Mouse (Mus musculus) frontal cortex, postnatal 10 days (tissue): ENCODE measurements at regions not wholly inside any gene's neighbourhood (a gene's known extent, or its start where the extent isn't known, plus 50 kb on each side); places are given as distances from the start of the nearest gene placed in this dataset.

Experiments used
- DNase-seq, 2 experiments: peaks; one replicate each; pipeline ENCODE4 v3.0.0; 2022; ENCODE audit warnings: low spot score in 2 of 2, mixed read lengths in 1 of 2

DNA sequence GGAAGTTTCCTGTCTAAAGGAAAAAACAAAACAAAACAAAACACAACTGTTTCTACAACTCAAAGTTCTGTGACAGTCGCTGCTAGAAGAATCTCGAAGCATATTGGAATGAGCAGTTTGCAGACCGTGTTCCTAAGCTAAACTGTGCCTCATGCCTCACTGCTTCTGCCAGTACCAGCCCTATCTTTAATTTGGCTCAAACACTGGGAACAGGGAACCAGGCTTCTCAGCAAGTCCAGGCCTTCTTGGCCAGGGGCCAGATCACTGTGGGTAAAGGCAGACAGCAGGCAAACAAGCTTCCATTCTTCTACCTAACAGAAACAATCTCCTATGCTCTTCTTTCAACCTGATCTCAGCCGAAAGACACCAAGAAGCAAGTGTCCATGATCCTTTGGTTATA lies 56.5 kb downstream of the Tmsb4x start:
- DNase-seq: peak; percentile 18 to 29

DNA sequence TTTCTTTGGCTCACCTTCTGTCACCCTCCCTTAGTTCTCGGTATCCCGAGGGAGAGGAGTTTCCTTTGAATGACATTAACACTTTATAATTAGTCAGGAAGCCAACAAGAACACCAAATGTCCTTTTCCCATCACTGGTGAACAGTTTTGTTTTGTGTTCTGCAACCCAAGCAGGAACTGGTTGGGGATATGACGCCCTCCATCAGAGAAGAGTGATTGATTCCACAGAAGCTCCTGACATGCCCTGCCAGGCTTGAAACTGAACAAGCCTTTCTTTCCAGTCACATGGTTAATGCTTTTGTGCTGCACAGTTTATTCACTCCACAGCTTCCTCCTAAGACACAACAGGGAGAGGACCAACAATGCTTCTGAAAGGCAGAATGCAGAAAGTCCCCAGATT lies 57.8 kb downstream of the Tmsb4x start:
- DNase-seq: no peak

DNA sequence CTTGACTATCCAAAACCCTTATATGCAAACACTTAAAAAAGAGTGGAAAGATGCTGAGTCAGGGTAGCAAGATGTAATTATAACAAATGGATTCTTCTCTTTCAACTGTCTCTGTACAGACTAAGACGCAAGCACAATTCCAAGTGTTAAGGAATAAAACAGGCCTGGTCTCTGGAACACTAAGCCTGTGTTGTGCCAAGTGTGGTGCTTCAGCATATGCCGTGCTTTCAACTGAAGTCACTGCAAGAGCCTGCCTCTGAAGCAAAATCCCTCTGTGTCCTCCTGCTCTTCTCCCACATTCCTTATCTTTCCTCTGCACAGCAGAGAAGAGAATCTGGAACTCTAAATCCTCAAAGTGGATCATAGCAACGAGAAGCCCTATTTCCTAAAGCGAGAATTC lies 59.7 kb downstream of the Tmsb4x start:
- DNase-seq: no peak

DNA sequence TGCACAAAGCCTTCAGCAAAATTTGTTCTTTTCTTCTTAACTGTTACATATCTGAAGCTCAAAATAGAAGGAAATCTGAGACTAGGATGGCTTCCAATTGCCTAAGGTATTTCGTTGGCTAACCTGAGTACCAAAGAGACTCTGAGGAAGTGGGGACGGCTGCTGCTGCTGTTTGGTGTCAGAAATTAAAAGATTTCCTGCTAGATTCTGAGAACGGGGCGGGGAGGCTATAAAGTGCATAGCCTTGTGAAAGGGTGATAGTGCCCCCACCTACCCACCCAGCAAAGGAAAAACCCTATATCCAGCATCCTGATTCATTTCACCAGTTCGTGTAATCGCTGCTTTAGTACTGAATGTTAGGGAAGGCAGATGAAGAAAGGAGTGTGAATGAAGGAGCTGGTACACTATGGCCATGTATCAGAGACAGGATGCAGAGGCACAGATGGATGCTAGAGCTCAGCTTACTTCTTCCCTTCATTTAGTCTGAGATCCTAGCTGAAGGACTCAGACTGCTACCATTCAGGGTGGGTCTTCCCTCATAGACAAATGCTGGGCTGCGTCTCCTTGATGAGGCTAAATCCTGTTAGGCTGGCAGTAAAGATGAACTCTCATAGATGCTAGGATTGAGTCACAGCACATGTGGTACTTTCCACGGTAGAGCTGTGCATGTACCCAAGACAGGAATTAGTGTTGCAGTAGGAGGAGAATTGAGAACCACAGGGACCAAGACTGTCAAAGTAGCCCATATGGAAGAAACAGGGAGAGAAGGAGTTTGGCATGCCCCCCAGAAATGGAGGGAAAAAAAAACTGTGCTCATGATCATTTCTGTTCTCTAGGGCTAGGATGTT lies 62.4 kb downstream of the Tmsb4x start:
- DNase-seq: no peak

DNA sequence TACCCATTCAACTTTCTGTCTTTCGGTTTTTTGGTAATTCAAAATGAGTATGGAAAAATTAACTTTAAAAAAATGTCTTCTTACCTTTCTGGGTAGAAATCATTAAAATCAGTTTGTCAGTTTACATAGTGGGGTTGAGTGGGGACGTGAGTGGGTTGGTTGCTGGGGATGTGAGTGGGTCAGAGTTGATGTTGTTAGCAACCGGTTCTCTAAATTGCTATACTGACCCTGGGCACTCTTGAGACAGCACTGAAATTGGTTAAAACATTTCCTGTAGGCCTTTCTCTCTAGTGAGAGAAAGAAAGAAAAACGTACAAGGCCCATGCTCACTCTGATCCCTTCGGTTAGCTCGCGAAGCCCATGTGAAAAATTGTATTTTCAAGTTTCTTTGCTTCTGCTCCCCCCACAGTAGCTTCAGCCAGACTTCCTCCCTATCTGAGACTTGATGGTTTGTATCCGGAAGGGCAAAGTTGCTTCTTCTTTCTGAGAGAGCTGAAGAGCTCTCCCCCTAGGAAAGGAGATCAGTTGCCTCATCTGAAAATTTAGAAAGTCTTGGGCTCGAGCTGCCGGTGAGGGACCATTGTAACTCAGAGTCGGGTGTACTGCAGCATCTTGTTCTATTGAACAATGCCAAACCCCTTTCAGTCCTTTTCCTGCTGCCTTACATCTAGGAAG lies 63.5 kb downstream of the Tmsb4x start:
- no peak for DNase-seq

DNA sequence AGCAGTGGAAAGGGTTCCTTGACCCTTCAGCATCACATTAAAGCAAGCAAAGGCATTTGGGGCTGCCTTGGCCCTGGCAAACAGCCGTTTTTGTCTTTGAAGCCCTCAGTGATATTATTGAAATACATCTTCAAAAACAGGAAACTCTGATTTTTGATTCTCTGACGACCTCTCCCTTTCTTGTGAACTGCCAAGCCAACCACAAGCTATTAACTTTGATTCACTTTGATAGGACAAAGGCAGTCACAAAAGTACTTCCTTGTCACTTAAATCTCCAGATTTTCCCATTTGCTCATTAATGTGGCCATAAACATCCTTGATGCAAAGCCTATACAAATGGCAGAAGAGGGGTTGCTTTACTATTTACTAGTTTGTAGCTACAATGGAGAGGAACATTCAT lies 70.0 kb downstream of the Tmsb4x start:
- no peak for DNase-seq

DNA sequence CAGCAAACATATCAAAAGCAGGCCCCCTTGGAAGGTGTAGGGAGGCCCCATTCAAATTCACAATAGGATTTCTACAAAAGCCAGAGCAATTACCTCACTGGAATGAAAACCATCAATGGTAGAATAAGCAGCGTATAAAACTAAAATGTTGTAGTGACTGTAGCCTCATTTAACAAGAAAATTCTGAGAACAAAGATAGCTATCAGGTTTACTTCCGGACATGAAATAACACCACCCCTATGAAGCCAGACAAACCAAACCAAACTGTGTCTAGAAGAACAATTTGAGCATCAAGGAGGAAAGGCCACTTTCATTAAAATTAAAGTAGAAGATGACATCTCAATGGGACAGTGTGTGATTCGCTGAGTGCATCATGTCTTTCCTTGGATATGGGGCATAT lies 74.9 kb downstream of the Tmsb4x start:
- DNase-seq: no peak

DNA sequence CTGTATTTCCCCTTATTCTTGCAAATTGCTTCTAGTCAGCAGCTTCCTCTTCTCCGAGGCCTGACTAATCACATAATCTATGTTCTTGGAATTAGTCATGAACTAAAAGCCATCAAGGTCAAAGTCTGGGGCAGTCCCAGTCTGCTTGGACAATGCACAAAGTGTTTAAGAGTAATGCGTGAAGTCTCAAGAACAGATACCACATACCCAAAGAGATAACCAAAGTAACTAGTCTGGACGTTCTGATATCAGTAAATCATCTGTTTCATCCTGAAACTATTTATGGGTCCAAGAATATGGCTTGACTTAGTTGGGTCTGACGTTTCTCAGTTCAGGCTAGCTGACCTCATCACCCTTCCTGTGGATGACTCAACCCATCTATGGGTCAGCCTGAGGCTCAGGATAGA lies 76.1 kb downstream of the Tmsb4x start:
- DNase-seq: no peak

DNA sequence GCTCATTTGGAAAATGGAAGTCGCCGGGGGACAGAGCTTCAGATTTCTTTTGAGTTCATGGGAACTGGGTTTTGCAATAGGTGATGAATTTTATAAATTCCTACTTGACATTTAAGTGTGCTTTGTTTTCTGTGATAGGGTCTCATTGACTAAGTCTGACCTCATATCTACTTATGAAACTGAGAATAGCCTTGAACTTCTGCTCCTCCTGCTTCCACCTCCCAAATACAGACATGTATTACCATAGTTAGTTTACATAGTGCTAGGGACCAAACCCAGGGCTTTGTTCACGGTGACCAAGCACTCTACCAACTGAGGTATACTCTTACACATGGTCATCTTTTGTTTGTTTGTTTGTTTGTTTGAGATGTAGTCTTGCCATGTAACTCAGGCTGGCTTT lies 77.8 kb downstream of the Tmsb4x start:
- DNase-seq: no peak

DNA sequence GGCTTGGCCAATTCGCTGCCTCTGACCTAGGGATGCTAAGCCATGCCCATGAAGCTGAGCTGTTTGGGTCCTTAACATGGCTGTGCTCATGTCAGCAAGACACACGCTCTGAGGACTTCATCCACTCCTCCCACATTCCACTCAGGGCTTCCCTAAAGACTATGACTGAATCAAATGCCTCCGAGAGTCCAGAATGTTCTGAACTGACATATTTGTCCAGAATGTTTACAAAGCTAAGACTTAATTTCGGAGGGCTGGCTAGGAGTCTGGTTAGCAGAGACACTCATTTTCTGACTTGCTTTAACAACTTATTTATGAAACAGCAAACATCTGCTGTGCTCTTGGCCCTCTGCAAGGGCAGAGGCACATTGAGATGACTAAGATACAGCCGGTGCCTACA lies 78.5 kb downstream of the Tmsb4x start:
- no peak for DNase-seq

DNA sequence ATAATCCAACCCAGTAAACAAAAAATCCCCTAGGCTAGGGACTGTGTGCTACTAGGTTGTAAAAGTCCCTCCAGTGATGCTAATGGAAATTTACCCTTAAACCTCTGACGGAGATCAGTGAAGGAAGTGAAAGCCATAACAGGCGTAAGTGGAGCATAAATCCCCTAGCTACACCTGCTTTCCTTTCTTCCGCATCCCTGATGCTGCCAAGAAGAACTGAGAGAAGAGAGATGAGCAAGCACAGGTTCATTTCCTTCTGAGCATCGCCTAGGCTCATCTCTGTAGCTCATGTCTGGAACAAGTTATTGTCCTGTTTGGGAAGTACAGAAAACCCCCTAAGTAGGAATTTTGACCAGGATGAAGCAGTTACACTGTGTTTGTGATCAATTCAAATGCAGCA lies 89.8 kb downstream of the Tmsb4x start:
- no peak for DNase-seq

DNA sequence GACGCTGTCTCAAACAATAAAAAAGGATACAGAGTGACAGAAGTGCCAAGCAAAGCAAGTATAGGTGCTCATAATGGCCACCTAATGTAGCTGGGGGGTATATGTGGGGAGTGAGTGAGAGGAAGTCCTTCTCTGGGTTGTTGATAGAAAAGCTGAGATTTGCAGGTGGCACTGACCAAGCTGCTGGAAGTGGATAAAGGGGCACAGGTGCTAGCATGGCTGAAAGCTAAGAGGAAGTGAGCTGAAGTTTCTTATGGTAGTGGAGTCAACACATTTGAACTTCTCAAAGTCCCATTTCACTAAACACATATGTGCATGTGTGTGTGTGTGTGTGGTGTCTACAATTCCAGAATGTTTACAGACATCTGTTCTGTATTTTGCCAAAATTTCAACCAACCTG lies 94.0 kb downstream of the Tmsb4x start:
- DNase-seq: no peak

DNA sequence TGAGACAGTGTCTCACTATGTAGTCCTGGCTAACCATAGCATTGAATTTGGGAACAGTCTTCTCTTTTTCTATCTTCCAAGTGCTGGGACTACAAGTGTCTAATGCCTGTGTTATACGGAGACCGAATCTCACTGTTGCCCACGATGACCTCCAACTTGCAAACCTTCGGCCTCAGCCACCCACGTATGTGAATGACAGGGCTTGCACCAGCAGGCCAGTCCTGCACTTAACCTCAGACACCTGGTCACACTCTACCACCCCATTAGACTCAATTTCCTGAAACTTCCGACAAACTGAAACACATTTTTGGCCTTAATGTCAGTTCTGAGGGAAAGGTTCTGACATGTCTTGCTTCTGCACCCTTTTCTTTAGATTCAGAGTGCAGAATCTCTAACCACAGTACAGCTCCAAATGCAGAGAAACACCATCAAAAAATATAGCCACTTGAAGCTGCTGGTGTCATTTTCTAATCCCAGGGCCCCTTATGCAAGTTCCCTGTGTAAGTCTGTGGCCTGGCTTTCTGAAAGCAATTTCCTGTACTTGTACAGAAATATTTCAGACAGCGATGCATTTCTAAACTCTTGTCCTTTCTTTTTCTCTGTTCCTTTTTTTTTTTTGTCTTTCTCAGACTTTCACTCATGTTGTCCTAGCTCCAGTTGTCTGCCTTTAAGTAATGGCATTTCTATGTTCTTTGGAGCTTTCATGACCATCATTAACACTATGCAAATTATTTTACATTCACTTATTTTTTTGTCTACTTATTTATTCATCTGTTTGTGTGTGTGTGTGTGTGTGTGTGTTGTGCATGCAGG lies 97.8 kb downstream of the Tmsb4x start:
- no peak for DNase-seq

DNA sequence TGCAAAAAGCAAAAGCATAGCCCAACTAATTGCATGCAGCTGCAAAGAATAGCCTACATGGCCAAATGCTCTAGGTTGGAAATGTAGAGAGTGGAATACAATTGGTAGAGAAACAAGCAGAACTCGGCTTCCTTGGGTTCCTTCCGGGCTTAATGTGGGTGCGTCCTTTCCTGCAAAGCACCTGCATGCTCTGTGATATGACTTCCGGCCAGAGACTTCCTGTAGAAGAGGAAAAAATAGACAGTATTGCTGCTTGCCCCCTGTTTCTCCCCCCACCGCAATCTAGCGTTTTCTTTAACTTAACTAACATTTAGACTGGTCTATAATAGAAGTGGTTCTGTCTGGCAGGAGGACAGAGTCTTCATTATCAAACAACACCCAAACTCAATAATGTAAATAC lies 100.8 kb downstream of the Tmsb4x start:
- no peak for DNase-seq

DNA sequence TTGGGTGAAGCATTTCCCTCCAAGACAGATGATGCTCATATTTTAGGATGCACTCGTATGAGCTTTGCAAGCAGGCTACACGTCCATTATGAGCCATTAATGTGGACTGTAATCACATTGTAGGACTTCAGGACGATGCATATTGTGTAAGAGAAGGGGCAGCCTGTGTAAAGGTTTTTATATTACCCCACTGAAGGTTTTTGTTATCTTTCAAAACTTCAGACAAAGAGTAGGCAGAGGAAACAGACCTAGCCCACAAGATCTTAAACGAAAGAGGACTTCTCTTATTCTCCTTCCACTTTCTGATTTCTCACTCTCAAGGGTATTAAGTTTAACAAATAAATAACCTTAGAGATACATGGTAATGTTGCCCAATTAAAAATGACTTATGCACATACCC lies 101.6 kb downstream of the Tmsb4x start:
- no peak for DNase-seq

DNA sequence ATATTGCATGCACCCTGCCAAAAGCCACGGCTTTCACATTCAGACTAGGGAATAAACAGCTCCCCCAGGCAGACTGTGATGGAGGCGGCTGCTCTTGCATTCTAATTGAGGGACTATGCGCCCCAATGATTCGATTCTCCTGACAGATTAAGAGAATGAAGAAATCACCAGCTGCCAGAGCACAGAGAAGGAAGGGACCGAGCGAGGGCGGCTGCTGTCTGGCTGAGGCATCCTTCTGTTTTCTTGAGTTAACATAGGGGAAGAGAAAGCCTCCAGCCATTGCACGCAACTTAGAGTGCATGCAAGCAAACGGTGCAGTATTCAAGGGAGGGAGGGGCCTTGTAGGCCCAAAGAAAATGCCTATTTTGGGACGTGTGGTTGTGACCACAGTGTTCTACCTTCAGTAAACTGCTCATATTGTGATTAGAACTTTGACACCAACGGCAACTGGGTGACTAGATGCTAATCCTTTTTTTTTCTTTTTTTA lies 103.1 kb downstream of the Tmsb4x start:
- peak; percentile 8 to 12 for DNase-seq

DNA sequence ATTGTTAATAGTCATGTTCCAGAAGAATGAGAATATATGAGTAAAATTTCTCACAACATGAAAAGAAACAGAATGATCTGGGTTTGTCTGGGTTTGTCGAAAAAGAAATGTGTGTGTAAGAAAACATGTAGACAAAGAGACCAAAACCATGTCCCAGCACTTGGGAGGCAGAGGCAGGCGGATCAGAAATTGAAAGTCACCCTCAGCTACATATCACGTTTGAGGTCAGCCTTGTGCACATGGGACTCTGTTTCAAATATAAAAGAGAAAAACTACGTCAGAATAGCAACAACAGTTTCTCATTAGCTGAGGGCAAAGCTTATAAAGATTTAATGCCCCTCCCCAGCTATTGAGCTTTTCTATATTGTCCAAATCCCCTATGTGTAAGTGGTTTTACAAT lies 103.8 kb downstream of the Tmsb4x start:
- DNase-seq: no peak

DNA sequence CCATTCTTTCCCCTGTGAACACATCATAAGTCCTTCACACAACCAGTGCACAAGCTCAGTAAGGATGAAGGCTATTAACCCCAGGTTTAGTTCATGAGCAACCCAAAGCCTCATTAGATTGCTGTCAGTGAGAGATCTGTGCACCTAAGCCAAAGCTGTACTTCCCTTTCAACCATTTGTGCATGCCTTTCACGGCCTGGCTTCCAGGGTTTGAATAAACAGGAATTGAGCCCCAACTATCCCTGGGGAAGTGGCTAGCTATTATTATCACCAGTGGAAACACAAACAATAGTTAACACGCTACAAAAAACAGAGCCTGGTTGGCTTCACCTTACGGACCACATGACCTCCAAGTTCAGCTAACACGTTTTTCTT lies 104.9 kb downstream of the Tmsb4x start:
- DNase-seq: no peak

DNA sequence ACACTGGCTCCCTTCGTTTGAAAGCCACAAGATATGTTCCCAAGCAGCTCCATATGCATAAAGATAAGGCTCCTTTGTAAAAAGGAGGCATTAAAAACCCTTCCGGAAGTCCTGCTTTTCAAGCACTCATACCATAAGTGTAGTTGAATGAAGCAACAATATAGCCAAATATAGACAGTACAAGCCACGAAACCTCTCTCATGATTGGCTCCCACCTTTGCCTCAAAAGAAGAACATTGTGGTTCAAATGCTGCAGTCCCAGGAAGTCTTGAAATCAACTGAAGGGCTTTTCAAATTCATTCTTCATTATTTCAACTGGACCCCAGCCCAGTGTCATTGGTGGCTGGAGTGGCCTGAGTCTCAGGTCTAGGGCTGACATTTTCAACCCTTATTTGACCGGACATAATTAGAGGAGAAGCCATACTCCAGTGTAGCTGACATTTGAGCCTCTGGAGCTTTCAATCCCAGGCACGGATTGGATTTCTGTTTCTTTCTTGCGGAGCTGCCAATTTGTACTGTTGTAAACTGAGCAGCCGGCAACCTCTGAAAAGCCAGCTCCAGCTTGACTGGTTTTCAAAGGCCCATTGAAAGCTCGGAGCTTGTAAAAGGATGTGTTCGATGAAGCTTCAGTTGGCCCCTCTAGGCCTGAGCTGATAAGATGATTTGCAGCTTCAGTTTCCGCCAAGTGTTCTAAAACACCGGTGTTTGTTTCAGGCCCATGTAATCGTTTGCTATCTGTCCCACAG lies 105.4 kb downstream of the Tmsb4x start:
- no peak for DNase-seq

DNA sequence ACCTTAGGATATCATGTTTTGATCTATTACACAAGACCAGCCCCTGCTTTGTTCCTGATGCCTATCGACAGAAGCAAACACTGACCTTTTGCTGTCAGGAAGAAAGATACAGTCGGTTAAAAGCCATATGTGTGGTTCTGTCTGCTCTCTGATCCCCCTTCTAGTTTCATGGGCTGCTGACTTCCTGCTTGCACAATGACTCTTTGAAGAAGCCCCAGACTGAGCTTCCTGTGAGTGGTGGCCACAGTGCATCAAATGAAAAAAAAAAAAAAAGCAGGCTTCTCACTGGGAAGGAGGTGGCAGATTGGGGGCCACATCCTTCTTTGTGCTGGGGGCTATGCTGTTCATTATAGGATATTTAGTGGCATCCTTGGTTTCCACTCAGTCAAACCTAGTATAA lies 107.2 kb downstream of the Tmsb4x start:
- DNase-seq: no peak

DNA sequence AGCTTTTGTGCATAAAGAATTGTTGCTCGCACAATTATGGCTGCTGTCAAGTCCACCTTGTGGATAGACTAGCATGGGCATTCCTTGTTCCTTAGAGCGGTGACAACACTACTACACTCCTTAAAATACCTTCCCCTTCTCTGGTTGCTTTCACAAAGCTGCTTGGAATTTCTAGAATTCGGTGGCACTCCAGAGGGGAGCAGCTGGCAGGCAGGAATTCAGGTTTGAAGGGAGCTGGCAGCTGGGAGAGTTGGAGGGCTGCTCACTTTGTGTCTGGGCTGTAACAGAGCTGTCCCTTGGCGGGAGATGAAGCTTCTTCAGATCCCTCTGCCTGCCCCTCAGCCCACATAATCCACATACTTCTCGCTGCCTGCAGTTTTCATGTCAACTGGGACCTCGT lies 109.7 kb downstream of the Tmsb4x start:
- no peak for DNase-seq

DNA sequence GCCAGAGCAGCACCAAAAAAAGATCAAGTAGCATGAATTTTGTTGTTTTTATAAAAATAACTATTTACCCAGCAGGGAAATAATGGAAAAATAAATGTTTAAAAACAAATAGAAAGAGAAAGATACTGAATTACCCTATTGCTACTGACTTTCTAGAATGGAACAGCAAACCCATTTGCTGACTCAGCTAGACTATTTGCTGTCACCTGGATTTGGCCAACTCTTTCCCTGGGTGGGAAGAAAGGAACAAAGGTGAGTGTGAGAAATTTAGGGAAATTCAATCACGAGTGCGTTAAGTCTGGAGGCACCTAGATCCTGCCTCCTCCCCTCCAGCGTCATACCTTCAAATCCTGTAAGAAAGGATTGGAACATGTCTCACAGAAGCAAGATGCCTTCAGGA lies 110.2 kb downstream of the Tmsb4x start:
- DNase-seq: no peak
